Mouse (Mus musculus) cortical plate, adult 2 months (tissue): ENCODE results near the gene Dpep2nb.

Experiments
- CTCF ChIP-seq: fragments of 200-500 bp; IDR thresholded peaks from 2 replicates; pipeline ENCODE4 v1.5.1; 2011; ENCODE audit warnings: mild to moderate bottlenecking, control low read depth, low read length; ENCODE audit not compliant: insufficient read depth; ENCODE audit errors: extremely low read depth
- POLR2A ChIP-seq: fragments of 200-500 bp; IDR thresholded peaks from 2 replicates; pipeline ENCODE4 v1.6.1; 2011; ENCODE audit warnings: mild to moderate bottlenecking, low read length, control low read depth; ENCODE audit not compliant: insufficient read depth; ENCODE audit errors: extremely low read depth

DNA sequence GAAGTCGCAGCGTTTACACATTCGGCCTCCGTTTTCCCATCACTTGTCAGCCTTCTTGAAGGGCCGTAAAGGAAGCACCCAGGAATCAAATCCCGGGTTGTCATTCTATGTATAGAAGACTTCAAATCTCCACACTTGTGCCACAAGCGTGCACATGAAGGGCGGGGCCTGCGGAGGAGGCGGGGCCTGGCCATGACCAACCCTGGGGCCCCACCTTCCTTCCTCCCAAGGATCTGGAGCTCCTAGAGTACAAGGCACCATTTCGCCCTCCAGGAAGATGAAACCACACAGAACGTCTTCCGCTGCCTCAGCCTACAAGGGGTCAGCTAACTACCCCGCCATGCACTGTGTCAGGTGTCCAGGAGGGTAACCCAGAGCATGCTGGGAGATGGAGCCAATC is 44.7 kb downstream of the Dpep2nb start:
- no peak for TF ChIP-seq CTCF
- no peak for TF ChIP-seq POLR2A
